Mouse (Mus musculus): Measurements from ENCODE around the gene Gdf11.

- TF ChIP-seq POLR2A (IDR thresholded peaks at IDR 0.05; ENCODE audit: low read depth, low read length) (no peak), CTCF (IDR thresholded peaks at IDR 0.05; ENCODE audit: extremely low read depth, insufficient read length, insufficient replicate concordance, low read depth, low read length) (no peak)
Measured at GRCm38 (mm10) chr10:128890383-128891295, 879 bp downstream of the Gdf11 start.
